Mouse (Mus musculus) embryo, embryonic 11 days (tissue): Measurements from ENCODE around the gene Tagap.
"Not testable (repeated sequence)": the region's sequence is repeated elsewhere in the genome, so short reads cannot be mapped to it uniquely, and the experiment has no call there.

Experiments used
- DNase-seq: peaks from one replicate; pipeline ENCODE4 v3.0.0-alpha.2; 2015

The Tagap gene

DNA sequence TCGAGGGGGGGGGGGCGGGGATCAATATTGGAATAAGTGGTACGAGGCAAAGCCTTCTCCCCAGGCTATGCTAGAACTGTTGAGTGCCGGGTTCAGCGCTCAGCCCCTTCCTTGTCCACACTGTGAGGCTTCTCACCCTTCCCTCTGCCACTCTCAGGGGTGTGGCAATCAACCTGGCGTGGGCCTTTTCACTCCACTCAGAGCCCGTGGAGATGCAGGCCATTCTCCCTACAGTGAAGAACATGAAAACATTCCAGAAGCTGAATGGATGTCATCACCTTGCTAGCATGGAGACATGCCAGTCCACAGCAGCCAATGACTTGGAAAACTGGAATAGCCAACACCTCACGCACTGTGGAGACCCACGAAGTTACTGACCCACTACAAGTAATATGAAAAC, 10.0 kb upstream of the Tagap start:
- no peak for DNase-seq

DNA sequence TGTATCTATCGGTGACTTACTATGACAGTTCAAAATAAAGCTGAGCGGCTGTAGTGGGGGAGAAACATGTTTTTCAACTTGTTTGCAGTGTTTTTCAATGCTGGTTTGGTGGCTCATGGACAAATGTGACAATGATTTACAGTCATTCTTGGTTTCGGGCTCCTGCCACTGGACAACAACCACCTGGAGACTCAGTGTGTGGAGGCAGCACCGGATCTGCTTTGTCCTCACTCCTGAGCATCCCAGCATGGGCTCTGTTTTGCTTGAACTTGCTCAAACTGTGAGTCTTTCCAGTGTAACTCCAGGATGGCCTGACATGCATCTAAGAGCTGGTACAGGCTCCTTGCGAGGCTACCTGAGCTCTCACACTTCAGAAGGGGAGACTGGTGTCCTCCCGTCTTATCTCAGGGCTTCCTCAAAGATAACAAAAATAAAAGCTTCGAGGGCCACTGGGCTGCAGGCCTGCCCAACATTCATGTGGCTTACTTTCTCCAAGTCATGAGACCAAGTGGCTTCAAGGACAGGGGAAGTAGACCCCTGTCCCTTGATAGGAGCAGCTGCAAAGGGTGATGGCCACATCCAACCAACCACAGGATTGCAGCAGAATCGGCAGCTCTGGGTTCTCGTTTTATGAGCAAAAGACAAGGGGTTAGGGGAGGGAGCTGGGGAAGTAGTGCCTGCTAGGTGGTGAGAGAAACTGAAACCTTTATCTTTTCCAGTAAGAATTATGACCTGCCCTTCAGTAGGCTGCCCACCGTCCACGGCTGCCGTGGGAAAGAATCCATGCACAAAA, 8.8 kb upstream of the Tagap start:
- no peak for DNase-seq

DNA sequence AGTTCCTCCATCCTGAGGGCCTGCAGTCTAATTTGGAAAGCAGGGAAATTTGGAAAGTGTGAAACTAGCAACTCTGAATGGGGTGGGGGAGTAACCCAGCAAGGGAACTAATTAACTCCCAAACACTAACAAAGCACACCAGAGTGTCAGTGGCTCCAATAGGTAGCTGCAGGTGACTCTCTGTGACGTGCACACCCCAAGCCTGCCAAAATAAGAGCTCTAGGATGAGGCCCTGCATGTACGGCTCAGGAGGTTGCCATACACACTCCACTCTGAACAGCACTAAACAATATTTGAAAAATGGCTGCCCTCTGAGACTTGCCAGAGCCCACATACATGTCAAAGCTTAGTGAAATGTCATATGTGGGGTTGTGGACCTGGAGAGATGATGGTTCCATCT, 7.4 kb upstream of the Tagap start:
- no peak for DNase-seq

DNA sequence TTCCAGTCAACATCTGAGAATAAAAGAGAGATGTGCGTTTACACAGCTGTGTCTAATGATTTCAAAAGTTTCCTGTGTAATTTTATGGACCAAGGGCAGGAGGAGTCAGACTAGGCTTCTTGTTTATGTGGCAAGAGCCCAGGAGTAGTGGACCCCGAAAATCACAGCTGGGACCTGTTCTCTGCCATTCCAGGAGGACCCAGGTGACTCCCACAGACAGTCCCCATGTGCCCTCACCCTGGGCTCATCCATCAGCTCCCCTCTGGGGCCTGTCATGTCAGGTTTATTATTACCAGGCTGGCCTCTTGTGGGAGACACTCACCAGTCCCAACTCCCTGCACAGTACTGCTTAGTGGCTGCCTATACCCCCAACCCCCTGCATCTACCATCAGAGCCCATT, 6.6 kb upstream of the Tagap start:
- DNase-seq, result no peak

DNA sequence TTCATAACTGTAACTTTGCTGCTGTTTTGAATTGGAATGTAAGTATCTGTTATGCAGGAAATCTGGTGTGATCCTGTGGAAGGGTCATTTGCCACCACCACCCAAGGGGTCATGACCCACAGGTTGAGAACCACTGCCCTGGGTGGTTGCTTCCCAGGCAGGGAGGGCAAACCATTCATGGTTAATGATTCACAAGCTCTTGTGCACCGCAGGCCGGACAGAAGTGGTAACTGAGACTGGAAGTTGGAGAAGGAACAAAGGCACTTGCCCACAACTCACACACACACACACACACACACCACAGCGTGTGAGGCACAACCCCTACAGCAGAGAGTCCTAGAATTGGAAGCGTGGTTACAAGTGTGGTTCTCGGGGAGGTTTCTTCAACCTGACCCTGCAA, 3.2 kb upstream of the Tagap start:
- no peak for DNase-seq

DNA sequence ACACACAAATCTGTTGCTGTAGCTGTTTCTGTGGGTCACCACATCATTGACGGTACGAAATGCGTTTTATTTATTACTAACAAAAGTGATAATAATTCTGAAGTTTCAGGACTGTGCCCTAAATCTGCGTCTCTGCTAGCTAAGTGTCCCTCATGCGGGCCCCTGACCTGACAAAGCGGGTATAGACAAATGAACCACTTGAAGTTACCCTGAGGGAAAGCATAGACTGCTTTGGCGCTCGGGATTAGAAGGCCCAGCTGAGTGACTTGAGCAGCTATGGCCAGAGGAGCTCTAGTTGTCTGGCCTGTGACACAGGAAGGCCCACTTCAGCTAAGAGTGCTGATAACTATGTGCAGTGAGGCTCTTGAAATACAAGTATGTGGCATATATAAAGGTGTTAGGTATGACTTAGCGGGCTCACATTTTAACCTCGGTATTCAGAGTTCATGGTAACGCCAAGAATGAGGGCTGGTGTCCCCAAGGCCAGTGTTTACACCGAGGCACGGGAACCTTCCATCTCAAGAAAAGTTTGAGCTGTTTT, 1.5 kb upstream of the Tagap start:
- DNase-seq, result no peak

DNA sequence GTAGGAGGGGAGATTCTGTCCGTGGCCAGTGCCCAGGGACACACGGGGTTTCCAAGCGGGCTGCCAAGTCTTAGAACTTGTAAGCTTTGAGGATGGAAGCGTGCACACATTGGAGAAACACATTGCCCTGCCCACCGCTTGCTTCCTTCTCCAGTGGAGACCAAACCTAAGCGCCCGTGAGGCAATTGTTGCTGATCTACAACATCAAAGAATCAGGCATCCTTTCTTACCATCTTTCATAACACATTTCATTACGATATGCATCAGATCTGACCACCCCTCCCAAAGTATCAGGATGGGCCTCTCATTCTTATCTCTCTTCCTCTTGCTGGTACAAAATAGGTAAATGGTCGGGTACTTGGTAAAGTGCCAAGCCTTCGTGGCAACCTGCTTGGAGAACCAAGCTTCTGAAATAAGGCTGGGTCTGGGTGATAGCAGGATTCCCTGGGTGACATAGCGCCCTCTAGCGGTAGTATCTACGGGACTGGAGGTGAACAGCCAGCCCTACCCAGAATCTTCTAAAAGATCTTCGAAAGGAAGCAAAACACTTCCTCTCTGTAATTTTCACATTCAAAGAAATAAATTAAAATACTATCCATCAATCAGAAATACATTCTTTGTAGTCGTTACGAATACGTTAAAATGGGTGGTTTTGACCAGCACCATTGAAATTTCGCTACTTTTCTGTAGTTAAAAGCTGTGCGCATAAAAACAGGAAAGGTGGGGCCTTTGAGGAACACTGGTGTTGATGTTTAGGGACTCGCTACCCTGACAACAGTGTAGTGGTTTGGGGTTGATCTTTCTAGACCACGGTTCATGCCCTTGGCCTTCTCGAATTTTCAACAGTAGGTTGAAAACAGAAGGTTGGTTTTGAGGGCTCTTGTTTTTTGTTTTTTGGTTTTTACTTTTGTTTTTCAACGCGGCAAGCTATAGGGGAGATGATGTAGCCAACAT, 2.1 kb downstream of the Tagap start:
- peak; percentile 67 for DNase-seq

DNA sequence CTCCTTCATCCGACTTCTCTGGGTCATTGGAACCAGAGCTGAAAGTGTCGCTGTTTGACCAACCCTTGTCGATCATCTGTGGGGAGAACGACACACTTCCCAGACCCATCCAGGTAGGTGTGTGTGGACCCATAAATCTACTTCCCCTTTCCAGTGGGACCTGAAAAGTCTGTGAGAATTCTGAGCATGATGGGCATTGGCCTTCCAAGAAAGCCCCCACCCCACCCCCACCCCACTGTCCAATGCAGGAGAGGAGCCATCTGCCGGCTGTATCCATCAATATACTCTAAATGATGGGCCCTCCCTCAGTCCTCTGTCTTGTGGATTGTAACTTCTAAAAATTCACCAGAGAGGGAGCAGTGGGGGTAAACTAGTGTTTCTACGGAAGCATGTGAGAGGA, 2.9 kb downstream of the Tagap start:
- DNase-seq, result no peak

DNA sequence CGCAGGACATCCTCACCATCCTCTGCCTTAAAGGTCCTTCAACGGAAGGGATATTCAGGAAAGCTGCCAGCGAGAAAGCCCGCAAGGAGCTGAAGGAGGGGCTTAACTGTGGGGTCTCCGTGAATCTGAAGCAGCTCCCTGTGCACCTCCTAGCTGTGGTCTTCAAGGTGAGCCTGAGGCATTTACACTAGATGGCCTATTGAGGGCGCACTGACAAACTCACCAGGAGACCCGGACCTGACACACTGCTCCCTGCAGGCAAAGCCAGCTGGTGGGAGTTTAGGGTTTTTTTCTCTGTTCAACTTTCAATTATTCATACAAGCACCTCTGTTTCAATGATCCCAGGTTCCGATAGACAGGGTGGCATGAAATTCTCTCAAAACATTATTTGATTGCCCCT, 3.5 kb downstream of the Tagap start:
- DNase-seq, result no peak

DNA sequence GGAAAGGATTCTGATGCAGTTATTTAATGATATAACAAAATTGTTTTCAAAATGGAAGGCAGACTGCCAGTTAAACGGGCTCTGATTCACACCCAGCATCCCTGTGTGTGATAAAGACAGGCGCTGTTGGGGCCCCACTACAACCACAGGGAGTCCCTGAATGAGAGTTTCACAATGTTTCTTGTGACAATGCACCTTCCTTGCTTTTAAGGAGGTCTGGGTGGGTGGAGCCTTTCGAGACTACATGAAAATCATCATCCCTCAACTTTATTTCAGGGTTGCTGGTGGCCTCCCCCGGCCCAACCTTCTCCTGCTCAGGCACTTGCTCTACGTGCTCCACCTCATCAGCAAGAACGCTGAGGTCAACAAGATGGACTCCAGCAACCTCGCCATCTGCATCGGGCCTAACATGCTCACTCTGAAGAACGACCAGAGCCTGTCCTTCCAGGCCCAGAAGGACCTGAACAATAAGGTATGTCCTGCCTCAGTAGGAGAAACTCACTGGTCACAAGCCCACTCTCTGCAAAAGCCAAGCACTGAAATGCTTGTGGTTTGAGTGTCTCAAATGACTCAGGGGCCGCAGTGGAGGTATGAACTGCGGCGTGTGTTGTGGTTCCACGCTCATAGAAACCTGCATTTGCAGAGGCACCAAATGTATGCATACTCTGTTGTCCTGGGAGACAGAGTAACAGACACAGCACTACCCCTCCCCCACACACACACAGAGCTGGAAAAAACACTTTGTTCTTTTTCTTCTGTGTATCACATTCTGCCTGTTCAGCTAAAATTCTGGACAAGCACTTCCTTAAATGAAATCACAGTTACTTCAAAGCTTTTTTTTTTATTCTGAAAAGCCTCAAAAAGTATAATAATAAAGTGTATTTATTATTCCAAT, 5.5 kb downstream of the Tagap start:
- peak; percentile 28 for DNase-seq

DNA sequence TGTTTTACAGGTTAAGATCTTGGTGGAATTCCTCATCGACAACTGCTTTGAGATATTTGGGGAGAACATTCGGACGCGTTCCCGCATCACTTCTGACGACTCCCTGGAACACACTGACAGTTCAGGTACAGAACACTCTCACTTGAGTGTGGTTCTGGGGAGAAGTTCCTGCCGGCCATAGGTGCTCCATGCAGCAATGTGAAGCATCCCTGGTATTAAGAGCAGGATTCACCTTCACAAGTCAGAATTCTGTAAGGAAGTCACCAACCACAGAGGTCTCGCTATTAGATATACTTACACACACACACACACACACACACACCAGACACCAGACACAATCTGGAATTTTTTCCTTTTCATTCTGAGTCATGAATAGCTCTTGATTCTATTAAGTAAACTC, 6.3 kb downstream of the Tagap start:
- not testable (repeated sequence) for DNase-seq

DNA sequence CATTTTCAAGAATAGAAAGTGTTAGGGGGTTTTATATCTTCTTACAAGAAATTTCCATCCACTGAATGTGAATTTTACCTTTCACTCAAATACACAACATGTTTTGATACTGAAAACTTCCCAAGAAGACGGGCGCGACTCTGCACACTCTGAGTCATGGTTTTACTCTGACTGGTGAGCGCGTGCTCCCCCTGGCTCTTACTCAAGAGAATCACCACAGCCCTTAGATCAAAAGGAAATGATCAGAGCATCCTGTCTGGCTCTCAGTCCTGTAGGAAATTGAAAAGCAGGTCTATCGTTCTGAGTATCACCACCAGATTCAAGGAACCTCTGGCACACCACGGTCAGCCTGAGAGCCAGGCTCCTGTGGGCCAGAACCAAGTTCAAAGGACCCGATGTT, 13.8 kb downstream of the Tagap start:
- DNase-seq, result peak; percentile 38

DNA sequence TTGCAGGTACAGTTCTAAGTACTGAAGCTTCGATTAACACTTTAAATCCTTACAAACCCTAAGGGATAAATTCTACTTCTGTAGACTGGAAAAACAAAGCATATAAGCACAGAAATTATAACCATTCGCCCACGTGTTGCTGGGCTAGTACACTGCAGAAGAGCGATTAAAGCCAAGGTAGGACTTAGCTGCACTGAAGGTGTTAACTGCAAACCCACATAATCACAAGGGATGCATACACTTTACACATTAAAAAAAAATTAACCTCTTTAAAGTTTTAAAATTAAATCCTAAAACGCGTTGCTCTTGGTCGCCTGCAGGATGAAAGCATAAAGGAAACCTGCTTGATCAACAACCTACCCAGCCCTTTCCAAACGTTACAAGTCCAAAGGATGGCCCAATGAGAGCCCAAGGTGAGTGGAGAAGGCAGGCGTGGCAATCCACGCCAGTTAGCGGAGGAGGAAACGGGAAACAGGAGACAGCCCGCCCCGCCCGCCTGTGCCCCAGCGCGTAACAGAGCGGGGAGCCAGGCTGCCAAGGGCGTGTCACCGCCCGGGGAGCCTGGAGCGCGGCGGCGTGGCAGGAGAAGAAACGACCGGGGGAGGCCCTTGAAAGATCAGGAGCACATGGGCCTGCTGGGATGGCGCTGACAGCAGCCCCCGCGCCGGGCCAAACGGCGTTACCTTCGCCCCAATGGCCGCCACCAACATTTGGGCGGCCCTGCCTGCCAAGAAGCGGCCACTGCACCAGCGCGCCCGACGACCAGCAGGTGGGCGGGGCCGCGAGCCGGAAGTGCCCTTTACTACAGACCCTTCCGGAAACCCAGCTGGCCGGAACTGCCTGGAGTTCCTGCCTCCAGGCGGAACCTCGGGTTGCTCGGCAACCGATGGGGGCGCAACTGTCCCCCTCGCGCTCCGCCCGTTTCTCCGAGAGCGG, 19.6 kb downstream of the Tagap start, which contains the start of gene Rsph3a:
Gene Rsph3a, plus strand, starts transcription at position 498 of the 936 bp plus-strand sequence.
- peak; percentile 93 for DNase-seq

DNA sequence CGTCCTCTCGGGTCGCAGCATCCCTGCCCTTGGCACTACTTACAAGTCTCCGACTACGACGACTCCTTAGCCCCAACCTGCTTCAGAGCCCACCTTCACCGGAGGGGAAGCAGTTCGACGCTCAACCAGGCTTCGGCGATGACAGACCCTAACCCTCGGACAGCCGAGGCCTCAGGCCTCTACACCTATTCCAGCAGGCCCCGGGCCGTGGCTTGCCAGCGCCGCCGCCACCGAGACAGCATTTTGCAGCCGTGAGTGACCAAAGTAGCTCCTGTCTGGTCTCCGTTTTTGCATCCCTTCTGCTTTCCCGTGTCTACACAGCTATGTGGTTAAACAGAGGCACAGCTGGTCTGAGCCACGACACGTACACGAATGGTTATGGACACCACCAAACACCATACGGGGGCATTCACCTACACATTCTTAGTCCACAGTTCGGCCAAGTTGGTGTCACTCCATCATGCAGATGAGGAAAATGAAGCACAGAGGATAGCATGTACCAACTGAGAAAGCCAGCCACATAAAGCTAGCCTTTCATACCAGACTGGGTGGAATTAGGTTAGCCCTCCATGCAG, 20.3 kb downstream of the Tagap start:
- DNase-seq, result not testable (repeated sequence)

DNA sequence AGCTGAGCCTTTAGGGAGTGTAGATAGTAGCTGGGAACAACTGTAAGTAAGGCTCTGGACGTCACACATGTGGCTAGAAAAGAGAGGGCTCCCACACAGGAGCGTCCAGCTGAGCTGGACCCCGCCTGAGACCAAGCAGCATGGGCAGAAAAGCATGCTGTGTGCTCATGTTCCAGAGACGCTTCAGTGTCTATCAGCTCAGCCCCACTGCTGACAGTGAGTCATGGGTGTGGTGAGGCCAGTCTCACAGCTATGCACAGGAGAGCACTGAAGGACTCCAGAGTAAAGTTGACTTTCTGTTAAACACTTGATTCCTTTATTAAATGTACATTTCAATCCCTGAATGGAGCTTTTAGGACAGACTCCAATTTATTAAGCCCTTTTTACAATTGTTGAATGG, 25.5 kb downstream of the Tagap start:
- DNase-seq, result not testable (repeated sequence)

DNA sequence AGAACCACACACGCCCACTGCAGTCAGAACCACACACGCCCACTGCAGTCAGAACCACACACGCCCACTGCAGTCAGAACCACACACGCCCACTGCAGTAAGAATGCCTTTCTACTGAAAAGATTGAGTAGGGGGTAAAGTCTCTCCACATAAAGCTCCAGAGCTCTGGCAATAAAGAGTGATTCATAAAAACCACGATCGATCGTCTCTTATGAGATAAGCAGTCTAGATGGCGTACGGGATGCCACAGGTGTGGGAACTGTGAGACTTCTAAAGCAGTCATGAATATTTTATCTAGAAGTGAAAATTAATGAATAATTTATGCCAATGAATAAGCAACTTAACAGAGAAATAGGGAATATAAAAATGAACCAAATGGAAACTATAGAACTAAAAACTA, 31.4 kb downstream of the Tagap start:
- not testable (repeated sequence) for DNase-seq

DNA sequence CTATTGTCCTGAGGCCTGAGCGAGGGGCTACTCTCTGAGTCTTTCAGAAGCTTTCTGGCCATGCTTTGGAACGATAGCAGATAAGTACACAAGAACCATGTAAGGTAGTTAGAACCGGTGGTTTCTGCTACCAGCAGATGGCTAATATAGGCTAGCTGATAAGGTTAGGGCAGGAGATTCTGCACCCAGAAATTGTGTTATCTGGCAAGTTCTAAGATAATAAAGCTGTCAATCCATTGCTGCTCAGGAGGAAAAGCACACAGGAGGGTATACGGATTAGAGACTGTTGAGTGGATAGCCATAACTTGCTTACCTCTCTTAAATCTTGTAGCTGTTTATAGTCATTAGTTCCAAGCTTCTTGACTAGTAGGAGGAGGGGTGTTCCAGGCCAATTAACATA, 37.5 kb downstream of the Tagap start:
- not testable (repeated sequence) for DNase-seq

DNA sequence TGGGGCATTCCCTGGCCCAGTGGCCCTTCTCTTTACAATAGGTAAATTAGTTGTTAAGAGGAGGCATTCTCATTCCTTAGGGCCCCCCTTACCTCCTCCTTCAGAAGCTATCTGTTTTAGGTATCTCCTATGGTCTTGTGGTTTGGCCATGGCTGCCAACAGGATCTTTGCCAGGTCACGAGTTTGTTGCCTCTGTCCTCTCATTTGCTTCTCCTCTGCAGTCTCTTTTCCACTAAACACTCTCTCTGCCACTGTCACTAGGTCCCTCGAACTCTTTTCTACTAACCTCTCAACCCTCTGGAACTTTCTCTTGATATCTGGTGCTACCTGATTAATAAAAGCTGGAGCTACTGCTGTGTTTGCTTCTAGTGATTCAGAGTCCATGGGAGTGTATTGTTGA, 38.6 kb downstream of the Tagap start:
- not testable (repeated sequence) for DNase-seq

DNA sequence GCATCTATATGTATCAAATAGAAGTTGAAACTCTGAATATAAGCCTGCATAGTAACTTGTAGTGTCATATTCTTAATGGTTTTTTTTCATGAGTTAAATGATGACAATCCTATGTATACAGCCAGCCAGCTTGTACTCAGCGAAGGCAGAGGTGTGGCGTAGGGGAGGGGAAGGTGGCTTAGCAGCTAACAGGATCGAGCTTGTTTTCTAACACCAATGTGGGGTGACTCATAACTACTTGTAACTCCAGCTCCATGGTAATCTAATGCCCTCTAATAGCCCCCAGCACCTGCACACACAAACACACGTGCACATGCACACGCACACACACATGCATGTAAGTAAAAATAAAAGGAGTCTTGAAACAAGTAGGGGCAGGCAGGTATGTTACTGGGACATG, 42.7 kb downstream of the Tagap start:
- DNase-seq, result not testable (repeated sequence)

DNA sequence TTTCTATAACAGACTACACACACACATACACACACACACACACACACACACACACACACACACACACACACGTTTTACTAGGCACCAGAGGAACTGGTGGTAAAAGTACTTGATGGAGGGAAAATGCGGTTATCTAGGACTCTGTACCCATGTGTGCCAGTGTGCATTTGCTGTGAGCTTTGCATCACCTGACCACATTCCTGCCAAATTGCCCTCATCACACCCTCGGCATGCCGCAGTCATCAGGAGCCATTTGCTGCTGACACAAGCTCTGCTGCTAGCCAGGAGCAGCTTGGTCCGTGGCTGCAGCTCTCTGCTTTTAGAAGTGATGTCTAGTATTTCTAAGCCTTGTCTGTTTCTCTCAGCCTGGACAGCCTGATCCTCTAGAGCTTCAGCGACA, 44.0 kb downstream of the Tagap start:
- not testable (repeated sequence) for DNase-seq

DNA sequence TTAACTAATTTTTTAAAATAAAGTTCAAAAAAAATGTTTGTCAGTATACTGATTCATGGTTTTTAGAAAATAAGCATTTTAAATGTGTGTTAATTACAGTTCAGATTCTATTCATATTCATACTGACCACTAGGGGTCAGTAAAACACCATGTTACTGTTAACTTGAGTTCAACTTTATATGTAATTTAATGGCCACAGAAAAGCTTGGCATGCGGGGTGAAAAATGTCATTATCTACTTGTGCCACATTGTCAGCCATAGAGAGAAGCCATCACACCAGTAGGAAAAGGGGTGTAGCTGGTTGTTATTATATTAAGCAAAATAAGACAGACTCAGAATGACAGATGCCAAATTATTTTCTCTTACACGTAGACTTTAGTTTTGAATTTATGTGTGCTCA, 57.7 kb downstream of the Tagap start:
- DNase-seq, result not testable (repeated sequence)
